7 mouse cellular contexts compared by ENCODE assay signal in the genomic region with DNA sequence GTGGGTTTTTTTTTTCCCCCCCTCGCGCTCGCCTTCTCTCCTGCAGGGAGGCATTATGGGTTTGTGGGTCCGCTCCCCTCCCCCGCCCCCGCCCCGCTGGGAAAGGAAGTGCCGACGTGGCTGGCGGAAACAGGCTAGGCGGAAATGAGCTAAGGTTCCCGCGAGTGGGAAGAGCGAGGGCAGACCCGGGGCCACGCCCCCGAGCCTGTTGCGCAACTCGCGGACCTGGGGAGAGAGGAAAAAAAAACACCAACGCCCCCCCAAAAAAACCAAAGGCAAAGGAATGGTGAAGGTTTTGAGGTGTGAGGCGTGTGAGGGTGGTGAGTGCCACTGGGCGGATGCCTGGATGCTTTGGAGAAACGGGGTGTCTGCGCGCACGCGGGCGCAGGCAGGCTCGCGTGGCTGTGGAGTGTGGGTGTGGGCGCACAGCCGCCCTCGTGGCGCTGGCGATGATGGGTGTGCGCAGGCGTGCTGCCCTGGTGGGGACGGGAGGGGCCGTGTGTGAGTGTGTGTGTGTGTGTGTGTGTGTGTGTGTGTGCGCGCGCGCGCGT. TPM values are rescaled to one million over a fixed set of nuclear protein-coding genes. Genes with fewer than 3 reads are reported as not detected.
DNase-seq lines count a peak whose midpoint lies in the region; ATAC-seq and TF ChIP-seq lines count a peak whose summit lies in the region.

No protein-coding gene starts in this region.

- 30% methylated on average over 46 of the region's 46 CpGs for WGBS in hindbrain, postnatal 0 days
- WGBS in limb, embryonic 10.5 days: 21% methylated on average over 46 of the region's 46 CpGs
- 26% methylated on average over 46 of the region's 46 CpGs for WGBS in midbrain, embryonic 11.5 days

- no peaks in the 10 kb centered on the region for H3K4me1 ChIP-seq in hindbrain, postnatal 0 days (ENCODE audit: insufficient read depth, low read length)
- H3K4me1 ChIP-seq in limb, embryonic 10.5 days: peaks cover 6% of the 10 kb centered on the region; the same call in 1 of the 2 replicates
- H3K4me1 ChIP-seq in midbrain, embryonic 11.5 days (ENCODE audit: control insufficient read depth, insufficient read depth, low read length): peaks cover 3% of the 10 kb centered on the region; the same call in 1 of the 2 replicates

- H3K9me3 ChIP-seq in hindbrain, postnatal 0 days (ENCODE audit: low read length): no peaks in the 10 kb centered on the region
- H3K9me3 ChIP-seq in limb, embryonic 10.5 days (replicated peaks): no peaks in the 10 kb centered on the region
- no peaks in the 10 kb centered on the region for H3K9me3 ChIP-seq in midbrain, embryonic 11.5 days (ENCODE audit: control insufficient read depth, low read length)

- H3K4me2 ChIP-seq in hindbrain, postnatal 0 days (ENCODE audit: low read depth, low read length): peak overlapping the region; percentile 54
- H3K4me2 ChIP-seq in midbrain, embryonic 11.5 days: peak overlapping the region; percentile 46

- peak; percentile 71 for DNase-seq in R1 (ENCODE audit: low read depth, low spot score)
- peak; percentile 82 to 85 for DNase-seq in cerebellum, postnatal 25 days
- peak; percentile 55 to 56 for DNase-seq in frontal cortex, postnatal 25 days (ENCODE audit: low spot score in 2 of 2)
- peak; percentile 85 for DNase-seq in hindbrain, postnatal 0 days (ENCODE audit: low spot score)
- peak; percentile 89 for DNase-seq in limb, embryonic 10.5 days (ENCODE audit: low spot score)
- peak; percentile 95 for DNase-seq in midbrain, embryonic 11.5 days (ENCODE audit: low spot score, missing footprints)
- peak; percentile 73 for DNase-seq in spleen, adult 12 weeks (ENCODE audit: low spot score)

- H3K27ac ChIP-seq in hindbrain, postnatal 0 days: peak overlapping the region; percentile 86
- peak overlapping the region; percentile 88 for H3K27ac ChIP-seq in limb, embryonic 10.5 days
- peak overlapping the region; percentile 80 for H3K27ac ChIP-seq in midbrain, embryonic 11.5 days (ENCODE audit: low read depth, low read length)

- H3K4me3 ChIP-seq in hindbrain, postnatal 0 days (ENCODE audit: low read length): peak overlapping the region; percentile 37
- peak overlapping the region; percentile 58 for H3K4me3 ChIP-seq in limb, embryonic 10.5 days
- peak overlapping the region; percentile 54 for H3K4me3 ChIP-seq in midbrain, embryonic 11.5 days (ENCODE audit: low read depth, low read length)

- no peaks in the 10 kb centered on the region for H3K36me3 ChIP-seq in hindbrain, postnatal 0 days (ENCODE audit: insufficient read depth, low read length)
- H3K36me3 ChIP-seq in limb, embryonic 10.5 days: peaks cover 22% of the 10 kb centered on the region
- no peaks in the 10 kb centered on the region for H3K36me3 ChIP-seq in midbrain, embryonic 11.5 days (ENCODE audit: control insufficient read depth, insufficient read depth, low read length)

- no peak for TF ChIP-seq CTCF in hindbrain, postnatal 0 days (IDR thresholded peaks at IDR 0.05; ENCODE audit: low read depth)

- ATAC-seq in hindbrain, postnatal 0 days: peak; percentile 75
- peak; percentile 63 for ATAC-seq in midbrain, embryonic 11.5 days (ENCODE audit: low FRiP score)

- H3K9ac ChIP-seq in hindbrain, postnatal 0 days (replicated peaks; ENCODE audit: low read length): peak overlapping the region; percentile 53
- peak overlapping the region; percentile 64 for H3K9ac ChIP-seq in midbrain, embryonic 11.5 days (ENCODE audit: low read length)

- no peaks in the 10 kb centered on the region for H3K27me3 ChIP-seq in hindbrain, postnatal 0 days (ENCODE audit: insufficient read depth, low read length)
- peaks cover 16% of the 10 kb centered on the region; the same call in 1 of the 2 replicates for H3K27me3 ChIP-seq in limb, embryonic 10.5 days (ENCODE audit: low read depth, poor library complexity, severe bottlenecking)
- H3K27me3 ChIP-seq in midbrain, embryonic 11.5 days (ENCODE audit: control insufficient read depth, insufficient read depth, low read length): no peaks in the 10 kb centered on the region

RNA-seq across cellular contexts. Expression of gene Morf4l2, which starts 1.8 kb away (rescaled TPM):
- 250 and 251 TPM in 2 replicates for total RNA-seq in hindbrain, postnatal 0 days (2014; rRNA removed)
- polyA plus RNA-seq in hindbrain, postnatal 0 days (2015; fragmentation: Nextera tagmentation; extraction: Ambion mirVana): 527 and 536 TPM in 2 replicates
- 552 and 564 TPM in 2 replicates for polyA plus RNA-seq in limb, embryonic 10.5 days (2016; fragmentation: Nextera tagmentation; extraction: Ambion mirVana)
- 669 and 699 TPM in 2 replicates for polyA plus RNA-seq in midbrain, embryonic 11.5 days (2014; fragmentation: Nextera tagmentation; extraction: Ambion mirVana)

RNA-seq across cellular contexts. Expression of gene Tceal1, which starts 33.9 kb away (rescaled TPM):
- total RNA-seq in hindbrain, postnatal 0 days (2014; rRNA removed): 10.6 and 12.3 TPM in 2 replicates
- 22.5 and 26.8 TPM in 2 replicates for polyA plus RNA-seq in hindbrain, postnatal 0 days (2015; fragmentation: Nextera tagmentation; extraction: Ambion mirVana)
- 5.1 and 6.0 TPM in 2 replicates for polyA plus RNA-seq in limb, embryonic 10.5 days (2016; fragmentation: Nextera tagmentation; extraction: Ambion mirVana)
- 11.4 and 14.5 TPM in 2 replicates for polyA plus RNA-seq in midbrain, embryonic 11.5 days (2014; fragmentation: Nextera tagmentation; extraction: Ambion mirVana)

RNA-seq across cellular contexts. Expression of gene Glra4, which starts 38.2 kb away (rescaled TPM):
- total RNA-seq in hindbrain, postnatal 0 days (2014; rRNA removed): not detected in 2 replicates
- polyA plus RNA-seq in hindbrain, postnatal 0 days (2015; fragmentation: Nextera tagmentation; extraction: Ambion mirVana): 0.11 TPM in 1 of 2 replicates, not detected in the other
- polyA plus RNA-seq in limb, embryonic 10.5 days (2016; fragmentation: Nextera tagmentation; extraction: Ambion mirVana): 0.13 TPM in 2 replicates
- polyA plus RNA-seq in midbrain, embryonic 11.5 days (2014; fragmentation: Nextera tagmentation; extraction: Ambion mirVana): 0.10 TPM in 1 of 2 replicates, not detected in the other

Comparison
In these comparisons a context has a peak if more than half of its experiments do, and no peak if none do; other contexts are left out.
1. Peak in every context shown above with its lines: DNase-seq, ATAC-seq, H3K4me3 ChIP-seq and H3K27ac ChIP-seq.